Mouse (Mus musculus) c-Kit-positive CD71-positive TER-119-negative erythroid progenitor cells, embryonic 14.5 days (primary cell): ENCODE measurements around the gene D430041D05Rik.

ENCODE experiments used
- DNase-seq: peaks from one replicate; pipeline ENCODE4 v3.0.0-alpha.2; 2013; ENCODE audit warnings: low read depth

The D430041D05Rik gene

GRCm38 (mm10) chr2:104351415-104352203, 59.2 kb downstream of the D430041D05Rik start:
- DNase-seq = no peak

- no peak for DNase-seq
Measured at GRCm38 (mm10) chr2:104337619-104338018, 73.2 kb downstream of the D430041D05Rik start.

DNA sequence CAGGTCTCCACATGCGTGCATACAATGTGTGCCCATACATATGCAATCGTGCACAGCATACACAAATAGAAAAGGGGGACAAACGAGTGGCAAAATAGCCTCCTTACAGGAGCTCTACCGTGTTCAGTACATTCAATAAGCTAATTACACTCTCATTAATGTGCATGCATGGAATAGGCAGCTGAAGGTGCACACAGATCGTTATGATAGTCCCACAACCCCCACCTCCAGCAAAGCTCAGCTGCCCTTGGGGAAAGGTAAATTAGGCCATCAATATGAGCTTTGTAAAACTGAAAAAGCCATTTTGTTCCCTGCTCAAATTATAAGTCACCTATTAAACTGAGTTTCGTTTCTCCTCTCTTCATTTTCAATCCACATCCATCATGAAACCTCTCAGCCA, 75.0 kb downstream of the D430041D05Rik start:
- DNase-seq = no peak

DNA sequence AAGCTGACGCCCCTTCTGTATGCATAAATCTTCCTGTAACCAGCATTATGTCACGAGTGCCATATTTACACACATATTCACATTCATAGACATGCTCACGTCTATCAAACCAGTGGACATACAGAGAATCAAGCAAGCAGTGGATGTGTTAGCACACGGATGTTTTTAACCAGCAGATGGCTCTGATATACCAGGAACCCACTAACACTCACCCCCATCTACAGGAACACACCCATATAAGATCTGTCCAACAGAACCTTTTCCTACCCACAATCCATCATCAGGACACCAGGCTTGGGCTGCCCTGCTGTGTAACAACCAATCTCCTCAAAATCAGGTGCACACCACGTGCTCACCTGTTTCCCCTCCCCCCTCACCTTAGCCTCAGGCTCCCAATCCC, 76.9 kb downstream of the D430041D05Rik start:
- DNase-seq = no peak

DNA sequence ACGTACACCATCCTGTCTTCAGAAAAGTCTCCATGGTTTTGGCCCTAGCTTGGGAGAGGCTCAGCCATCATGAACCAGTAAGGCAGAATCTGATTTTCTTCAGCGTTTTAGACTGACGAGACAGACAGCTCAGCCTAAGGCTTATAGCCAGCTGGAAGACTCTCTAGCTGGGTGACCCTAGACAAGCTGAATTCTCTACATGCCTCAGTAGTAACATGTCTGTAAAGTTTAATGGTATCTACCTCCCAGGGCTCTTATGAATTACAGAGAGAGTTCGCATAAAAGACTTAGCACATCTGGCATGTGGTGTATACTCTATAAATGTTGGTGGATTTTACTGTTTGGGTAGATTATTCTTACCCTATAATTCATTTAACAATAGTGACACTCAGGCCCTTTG, 78.1 kb downstream of the D430041D05Rik start:
- DNase-seq = no peak

DNA sequence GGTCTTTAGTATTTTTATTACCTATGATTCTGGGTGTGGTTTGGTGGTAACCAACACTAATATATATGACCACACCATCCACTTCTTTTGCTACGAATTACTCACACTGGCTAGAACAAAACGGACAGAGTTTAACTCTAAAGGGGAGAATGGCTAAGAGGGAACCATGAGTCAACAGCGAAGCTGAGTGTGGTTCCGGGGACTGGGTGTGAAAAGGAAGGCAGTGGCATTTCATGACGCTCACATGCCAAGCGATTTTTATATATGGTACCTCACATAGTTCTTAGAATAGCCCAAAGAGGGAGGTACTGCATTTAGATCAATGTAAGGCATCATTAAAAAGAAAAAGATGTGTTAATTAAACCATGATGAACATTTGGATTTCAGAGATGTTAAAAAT, 79.6 kb downstream of the D430041D05Rik start:
- no peak for DNase-seq

DNA sequence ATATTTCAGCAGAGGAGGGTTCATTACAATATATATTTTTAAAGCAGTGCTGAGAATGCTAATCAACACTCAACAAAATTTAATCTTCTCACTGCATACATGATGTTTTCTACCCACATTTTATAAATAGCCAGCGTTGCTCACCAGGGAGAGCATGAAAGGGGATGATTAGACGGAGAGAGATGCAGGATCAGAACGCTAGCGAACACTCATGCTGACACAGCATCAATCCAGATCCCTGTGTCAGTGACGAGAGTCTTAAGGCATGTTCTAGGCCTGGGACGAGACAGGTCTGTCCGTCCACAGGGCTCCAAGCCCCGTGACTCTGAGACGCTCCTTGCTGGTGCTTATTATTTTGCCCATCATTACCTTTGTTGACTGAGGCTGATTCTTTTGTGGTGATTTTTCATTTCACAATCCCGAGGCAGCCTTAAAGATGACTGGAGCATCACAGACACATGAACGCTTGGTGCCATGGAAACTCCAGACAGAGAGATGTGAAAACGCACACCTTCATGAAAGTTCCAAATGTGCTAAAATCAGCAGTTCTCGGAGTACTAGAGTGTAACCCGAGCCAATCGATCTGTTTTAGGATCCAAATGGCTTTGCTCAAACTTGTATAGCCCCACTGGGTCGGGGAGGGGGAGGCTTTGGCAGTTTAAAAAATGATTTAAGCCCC, 83.6 kb downstream of the D430041D05Rik start:
- DNase-seq = no peak

- no peak for DNase-seq
Measured at GRCm38 (mm10) chr2:104323773-104324172, 87.0 kb downstream of the D430041D05Rik start.

DNA sequence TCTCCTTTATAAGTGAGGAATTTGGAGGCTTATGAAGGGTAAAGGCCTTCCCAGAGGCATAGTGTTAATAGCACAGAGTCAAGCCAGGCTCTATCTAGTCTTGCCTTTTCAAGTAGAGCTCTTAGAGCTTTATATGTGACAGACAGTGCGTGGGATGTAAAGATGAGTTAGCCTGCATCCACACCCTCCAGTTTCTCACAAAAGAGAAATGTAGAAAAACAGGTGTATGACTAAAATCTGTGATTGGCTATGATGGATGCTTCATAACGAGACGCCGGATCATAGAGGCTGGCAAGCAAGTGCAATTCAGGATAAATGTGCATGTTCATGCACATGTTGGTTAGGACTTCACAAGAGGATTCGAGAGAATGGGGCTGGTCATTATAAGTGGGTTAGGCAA, 87.5 kb downstream of the D430041D05Rik start:
- DNase-seq = no peak

DNA sequence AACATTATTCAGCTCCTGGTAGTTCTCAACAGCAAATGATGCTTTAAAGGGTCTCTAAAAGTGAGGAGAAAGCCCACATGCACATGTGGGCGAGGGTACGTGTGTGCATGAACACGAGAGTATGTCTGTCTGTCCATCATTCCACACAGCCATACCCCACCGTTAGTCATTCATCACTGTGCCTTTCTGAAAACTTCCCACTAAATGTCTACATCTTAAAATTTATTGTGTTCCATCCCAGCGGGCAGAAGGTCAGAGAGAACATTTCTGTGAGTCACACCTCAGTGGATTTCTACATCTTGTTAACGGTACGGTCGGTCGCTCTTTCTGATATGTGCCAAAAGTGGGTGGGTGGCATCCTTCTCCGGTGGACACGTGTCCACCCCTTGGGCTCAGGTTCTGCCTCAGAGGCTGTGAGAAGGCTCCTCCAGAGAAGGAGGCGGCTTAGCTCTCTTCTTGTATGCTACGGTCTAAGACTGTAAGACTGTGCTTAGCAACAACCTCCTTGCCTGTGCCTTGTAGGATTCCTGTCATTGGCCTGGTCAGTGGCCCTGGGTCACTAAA, 90.7 kb downstream of the D430041D05Rik start:
- DNase-seq = no peak

DNA sequence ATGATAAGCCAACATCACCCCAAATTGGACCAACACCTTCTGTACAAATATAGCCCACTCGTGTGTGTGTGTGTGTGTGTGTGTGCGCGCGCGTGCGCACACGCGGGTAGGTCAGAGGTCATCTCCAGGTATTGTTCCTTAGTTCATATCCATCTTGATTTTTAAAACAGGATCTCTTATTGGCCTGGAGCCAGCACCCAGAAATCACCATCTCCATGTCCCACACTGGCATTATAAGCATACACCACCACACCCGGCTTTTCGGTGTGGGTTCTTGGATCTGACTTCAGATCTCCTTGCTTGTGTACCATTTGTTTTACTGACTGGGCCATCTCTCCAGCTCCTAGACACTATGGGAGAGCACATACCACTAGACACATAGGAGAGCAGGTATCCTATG, 91.4 kb downstream of the D430041D05Rik start:
- no peak for DNase-seq

DNA sequence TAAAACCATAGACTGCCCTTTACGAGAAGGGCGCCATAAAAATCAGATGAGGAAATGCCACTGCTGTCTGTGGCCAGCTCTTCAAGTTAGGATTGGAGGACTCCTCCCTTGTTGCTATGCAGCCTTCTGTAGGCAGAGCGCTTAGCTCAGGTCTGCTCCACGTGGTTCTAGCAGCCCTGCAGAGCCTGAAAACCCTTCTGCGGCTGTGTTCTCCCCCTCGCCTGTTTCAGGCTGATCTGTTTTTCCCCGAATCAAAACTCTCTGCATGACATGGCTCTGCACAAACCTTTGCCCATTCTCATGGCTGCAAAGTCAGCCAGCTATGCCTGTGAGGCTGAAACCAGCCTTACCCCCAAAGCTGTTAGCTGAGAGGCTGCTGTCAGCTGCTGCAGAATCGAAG, 91.9 kb downstream of the D430041D05Rik start:
- DNase-seq = no peak

DNA sequence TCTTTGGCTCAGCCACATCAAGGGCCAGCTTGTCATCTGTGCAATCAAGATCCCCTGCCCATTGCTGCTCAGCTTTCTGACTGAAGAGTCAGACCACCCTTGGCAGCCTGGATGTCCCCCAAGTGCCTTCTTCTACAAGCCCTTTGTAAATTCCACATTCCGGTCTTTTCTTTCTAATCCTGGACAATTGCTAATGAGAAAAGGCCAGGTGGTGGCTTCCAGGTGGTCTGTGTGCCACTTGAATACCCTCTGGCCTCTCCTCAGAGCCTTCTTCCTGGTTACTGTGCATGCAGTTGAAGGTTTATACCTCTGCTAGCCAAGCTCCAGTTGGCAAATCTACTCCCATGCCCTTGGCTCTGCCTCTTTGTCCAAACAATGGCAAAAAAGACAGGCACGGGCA, 92.6 kb downstream of the D430041D05Rik start:
- no peak for DNase-seq

DNA sequence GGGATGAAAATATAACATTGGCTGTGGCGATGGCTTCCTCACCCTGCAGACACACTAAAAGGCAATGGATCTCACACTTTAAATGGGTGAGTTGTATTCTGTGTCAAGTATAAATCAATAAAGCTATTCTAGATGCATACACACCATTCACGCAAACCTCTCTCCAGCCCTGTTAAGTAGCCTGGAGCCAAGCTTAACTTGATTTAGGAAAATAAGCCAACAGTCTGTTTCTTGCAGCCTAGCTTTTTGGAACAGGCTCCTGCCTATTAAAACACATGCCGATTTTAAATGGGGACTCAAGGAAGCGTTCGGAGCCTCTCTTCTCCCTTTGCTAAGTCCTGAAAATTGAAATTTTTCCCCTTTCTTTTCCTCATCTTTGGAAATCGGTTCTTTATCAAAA, 93.2 kb downstream of the D430041D05Rik start:
- no peak for DNase-seq

GRCm38 (mm10) chr2:104316483-104316882, 94.3 kb downstream of the D430041D05Rik start:
- no peak for DNase-seq

- DNase-seq = no peak
Measured at GRCm38 (mm10) chr2:104313246-104313645, 97.6 kb downstream of the D430041D05Rik start.

DNA sequence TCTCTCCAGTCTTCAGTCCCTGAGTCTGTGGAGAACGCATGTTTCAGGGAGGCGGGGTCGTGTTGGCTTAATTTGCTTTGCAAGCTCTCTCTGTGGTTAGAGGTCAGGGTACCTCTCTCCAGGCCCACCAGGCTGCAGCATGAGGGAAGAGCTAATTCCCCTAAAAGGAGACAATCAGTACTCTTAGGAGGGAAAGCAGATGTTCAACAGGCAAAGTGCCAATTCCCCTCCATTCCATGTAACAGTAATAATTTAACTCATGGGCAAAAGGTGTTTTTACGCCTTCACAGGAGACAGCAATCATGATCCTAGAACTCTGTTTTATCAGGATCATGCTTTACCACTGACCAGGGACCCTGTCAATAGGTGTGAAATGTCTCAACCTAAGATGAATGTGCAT, 103.7 kb downstream of the D430041D05Rik start:
- DNase-seq = no peak

- DNase-seq = no peak
Measured at GRCm38 (mm10) chr2:104305722-104306121, 105.1 kb downstream of the D430041D05Rik start.

DNA sequence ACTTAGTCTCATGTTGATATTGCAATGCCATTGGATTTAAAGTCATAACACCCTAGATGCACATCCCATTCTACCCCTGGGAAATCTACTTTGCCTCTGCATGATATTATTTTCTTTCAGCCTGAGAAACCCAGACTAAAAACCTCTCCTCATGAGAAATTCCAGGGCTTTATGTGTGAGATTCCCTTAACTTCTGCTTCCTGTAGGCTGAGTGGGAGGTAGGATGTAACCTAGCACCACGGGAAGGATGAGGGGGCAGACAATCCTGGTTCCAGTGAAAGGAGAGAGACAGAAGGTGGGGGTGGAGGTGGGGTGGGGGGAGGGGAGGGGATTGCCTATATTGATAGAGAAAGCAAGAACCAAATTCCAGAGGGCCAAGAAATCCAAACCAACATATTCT, 110.9 kb downstream of the D430041D05Rik start:
- no peak for DNase-seq

DNA sequence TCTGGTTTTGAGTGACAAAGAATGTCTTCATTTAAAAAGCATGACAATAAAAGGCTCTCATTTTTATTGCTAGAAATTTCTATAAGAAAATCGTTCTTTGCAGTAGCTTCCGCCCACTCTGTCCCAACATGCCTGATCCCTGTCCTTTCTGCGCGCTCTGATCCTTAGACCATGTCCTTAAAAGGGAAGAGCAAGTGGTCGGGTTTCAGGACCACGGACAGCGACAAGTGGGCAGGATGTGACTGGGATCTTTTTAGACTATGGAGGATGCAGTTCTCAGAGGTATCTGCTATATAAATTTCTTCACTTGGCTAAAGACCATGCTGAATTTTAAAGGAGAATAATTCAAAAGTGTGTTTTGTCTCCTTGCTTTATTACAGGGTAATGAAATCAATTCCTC, 111.7 kb downstream of the D430041D05Rik start:
- DNase-seq = peak; percentile 40

- DNase-seq = no peak
Measured at GRCm38 (mm10) chr2:104286821-104287220, 124.0 kb downstream of the D430041D05Rik start.

GRCm38 (mm10) chr2:104283401-104283955, 127.3 kb downstream of the D430041D05Rik start:
- DNase-seq = no peak

DNA sequence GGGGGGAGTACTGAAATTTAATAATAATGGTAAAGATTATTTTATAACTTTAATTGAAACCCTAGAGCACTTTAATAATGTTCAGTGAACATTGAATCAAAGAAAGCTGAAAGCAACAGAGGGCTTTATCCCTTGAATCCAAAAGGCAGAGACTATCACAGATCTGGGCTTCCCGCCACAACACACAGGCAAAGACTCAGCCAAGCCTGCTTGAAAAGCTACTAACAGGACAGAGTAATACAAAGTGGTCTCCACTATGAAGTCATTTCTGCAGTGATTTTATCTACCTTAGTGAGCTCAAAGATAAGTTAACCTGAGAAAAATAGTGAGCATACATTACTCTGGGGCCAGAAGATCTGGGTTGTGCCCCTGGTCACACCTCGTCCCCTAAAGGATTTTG, 128.0 kb downstream of the D430041D05Rik start:
- no peak for DNase-seq
